Mouse (Mus musculus) embryonic stem cell, embryonic (primary cell): ENCODE data around the gene Naga.

Experiments used
- CTCF ChIA-PET, 4 experiments: fragments of 300-600 bp in 2 of 4; fragments of 350-600 bp in 2 of 4; sonication (Branson Sonifier 250); formaldehyde crosslinking; loops; one replicate each; lab custom pipeline; 2022; ENCODE audit warnings: inconsistent platforms in 2 of 4; lab: Charles Lee
- POLR2A ChIA-PET, 4 experiments: fragments of 300-600 bp in 2 of 4; fragments of 350-600 bp in 2 of 4; sonication (Branson Sonifier 250); formaldehyde crosslinking; loops; one replicate each; lab custom pipeline; 2022; ENCODE audit warnings: antibody characterized with exemption in 4 of 4, inconsistent platforms in 1 of 4; lab: Charles Lee

Naga gene

GRCm38 (mm10) chr15:82346580-82347302, 8.0 kb upstream of the Naga start:
- ChIA-PET CTCF (interaction anchor here in 2 of 4 experiments (0.7 to 2.3 kb wide), 6 partner anchors 8 to 739 kb away, joined by 3 to 16 read pairs (median 4); partner anchors contain the start of gene Ndufa6 (in 1 of the 2)), POLR2A (interaction anchor here in 3 of 4 experiments (0.6 to 6.4 kb wide), 34 partner anchors 7 to 803 kb away, joined by 3 to 34 read pairs (median 5); partner anchors contain the start of genes Ndufa6 (in 3 of the 3), Srebf2 (in 3 of the 3), Naga (in 2 of the 3) and Pheta2 (in 2 of the 3))

GRCm38 (mm10) chr15:82345820-82346470, 7.2 kb upstream of the Naga start:
- POLR2A ChIA-PET = interaction anchor here (0.5 to 6.4 kb wide), 35 partner anchors 8 to 906 kb away, joined by 3 to 34 read pairs (median 5); partner anchors contain the start of genes Ndufa6 (in 3 of the 4), Srebf2 (in 3 of the 4), Poldip3 (in 2 of the 4) and Wbp2nl (in 2 of the 4)
- CTCF ChIA-PET = interaction anchor here in 3 of 4 experiments (0.5 to 2.3 kb wide), 7 partner anchors 9 to 740 kb away, joined by 3 to 16 read pairs (median 4); partner anchors contain the start of gene Ndufa6 (in 1 of the 3)

GRCm38 (mm10) chr15:82344971-82345370, 6.2 kb upstream of the Naga start:
- ChIA-PET POLR2A (interaction anchor here in 3 of 4 experiments (0.6 to 5.1 kb wide), 12 partner anchors 9 to 98 kb away, joined by 3 to 34 read pairs (median 10); partner anchors contain the start of genes Ndufa6 (in 2 of the 3), Sept3 (in 1 of the 3) and Wbp2nl (in 1 of the 3)), CTCF (interaction anchor here in 1 of 4 experiments (2.0 to 2.3 kb wide), 2 partner anchors 10 to 741 kb away, joined by 5 to 16 read pairs; partner anchors contain the start of gene Ndufa6)

- CTCF ChIA-PET = interaction anchor here in 1 of 4 experiments (0.5 kb wide), 1 partner anchor 743 kb away, joined by 19 read pairs; no protein-coding TSS in a partner anchor
- POLR2A ChIA-PET = interaction anchor here in 3 of 4 experiments (0.7 to 5.1 kb wide), 9 partner anchors 10 to 278 kb away, joined by 3 to 34 read pairs (median 3); partner anchors contain the start of genes Ndufa6 (in 3 of the 3) and Wbp2nl (in 1 of the 3)
Measured at GRCm38 (mm10) chr15:82343368-82344287, 4.9 kb upstream of the Naga start.

GRCm38 (mm10) chr15:82342543-82342935, 3.8 kb upstream of the Naga start:
- ChIA-PET CTCF (interaction anchor here in 1 of 4 experiments (0.5 kb wide), 1 partner anchor 744 kb away, joined by 19 read pairs; no protein-coding TSS in a partner anchor), POLR2A (interaction anchor here in 3 of 4 experiments (0.6 to 5.1 kb wide), 5 partner anchors 11 to 372 kb away, joined by 3 to 34 read pairs (median 3); partner anchors contain the start of genes Ndufa6 (in 3 of the 3) and Wbp2nl (in 1 of the 3))

- CTCF ChIA-PET = no interaction called here
- POLR2A ChIA-PET = interaction anchor here in 2 of 4 experiments (1.1 to 5.0 kb wide), 2 partner anchors 12 to 43 kb away, joined by 3 to 34 read pairs; partner anchors contain the start of genes Ndufa6 (in 1 of the 2) and Wbp2nl (in 1 of the 2)
Measured at GRCm38 (mm10) chr15:82341675-82342542, 3.2 kb upstream of the Naga start.

GRCm38 (mm10) chr15:82341036-82341501, 2.3 kb upstream of the Naga start:
- CTCF ChIA-PET = interaction anchor here in 1 of 4 experiments (0.7 kb wide), 1 partner anchor 1003 kb away, joined by 3 read pairs; no protein-coding TSS in a partner anchor
- POLR2A ChIA-PET = interaction anchor here in 2 of 4 experiments (1.7 to 3.5 kb wide), 3 partner anchors 13 to 20 kb away, joined by 7 to 24 read pairs (median 19); partner anchors contain the start of gene Ndufa6 (in 1 of the 2)

GRCm38 (mm10) chr15:82340414-82341035, 1.8 kb upstream of the Naga start:
- CTCF ChIA-PET = interaction anchor here in 2 of 4 experiments (0.7 to 2.9 kb wide), 3 partner anchors 14 to 1004 kb away, joined by 3 to 16 read pairs (median 5); partner anchors contain the start of gene Ndufa6 (in 1 of the 2)
- POLR2A ChIA-PET = interaction anchor here in 3 of 4 experiments (0.9 to 3.5 kb wide), 7 partner anchors 11 to 699 kb away, joined by 3 to 43 read pairs (median 7); partner anchors contain the start of gene Ndufa6 (in 3 of the 3)

GRCm38 (mm10) chr15:82339634-82340254, 1.0 kb upstream of the Naga start:
- CTCF ChIA-PET = interaction anchor here in 2 of 4 experiments (0.9 to 2.9 kb wide), 3 partner anchors 14 to 69 kb away, joined by 5 to 16 read pairs (median 5); partner anchors contain the start of gene Ndufa6 (in 2 of the 2)
- POLR2A ChIA-PET = interaction anchor here in 3 of 4 experiments (0.6 to 3.5 kb wide), 23 partner anchors 9 to 951 kb away, joined by 3 to 43 read pairs (median 6); partner anchors contain the start of genes Ndufa6 (in 3 of the 3) and Poldip3 (in 2 of the 3)

- ChIA-PET CTCF (interaction anchor here in 3 of 4 experiments (0.6 to 2.9 kb wide), 6 partner anchors 14 to 720 kb away, joined by 3 to 16 read pairs (median 4); partner anchors contain the start of gene Ndufa6 (in 2 of the 3)), POLR2A (interaction anchor here in 3 of 4 experiments (0.6 to 3.5 kb wide), 41 partner anchors 8 to 952 kb away, joined by 3 to 43 read pairs (median 5); partner anchors contain the start of genes Ndufa6 (in 3 of the 3), Poldip3 (in 2 of the 3), 1500009C09Rik (in 1 of the 3) and Polr3h (in 1 of the 3))
Measured at GRCm38 (mm10) chr15:82339150-82339549, 425 bp upstream of the Naga start.

GRCm38 (mm10) chr15:82337875-82338274, 850 bp downstream of the Naga start:
- ChIA-PET POLR2A (interaction anchor here (0.6 to 3.5 kb wide), 39 partner anchors 9 to 944 kb away, joined by 3 to 43 read pairs (median 5); partner anchors contain the start of genes Poldip3 (in 2 of the 4), Srebf2 (in 2 of the 4), Wbp2nl (in 2 of the 4) and 1500009C09Rik (in 1 of the 4)), CTCF (interaction anchor here in 2 of 4 experiments (0.5 to 2.9 kb wide), 6 partner anchors 16 to 718 kb away, joined by 3 to 16 read pairs (median 4); partner anchors contain the start of genes 1500009C09Rik (in 1 of the 2), Cyp2d22 (in 1 of the 2) and Ndufa6 (in 1 of the 2))

- CTCF ChIA-PET = no interaction called here
- POLR2A ChIA-PET = interaction anchor here in 2 of 4 experiments (0.6 to 2.9 kb wide), 5 partner anchors 9 to 63 kb away, joined by 3 to 34 read pairs (median 8); no protein-coding TSS in a partner anchor
Measured at GRCm38 (mm10) chr15:82336629-82337028, 2.1 kb downstream of the Naga start.

- CTCF ChIA-PET = interaction anchor here in 3 of 4 experiments (0.5 to 1.2 kb wide), 4 partner anchors 11 to 751 kb away, joined by 3 to 5 read pairs (median 3); partner anchors contain the start of gene 4930407I10Rik (in 1 of the 3)
- POLR2A ChIA-PET = interaction anchor here in 3 of 4 experiments (0.7 to 1.9 kb wide), 5 partner anchors 9 to 81 kb away, joined by 3 to 9 read pairs (median 3); no protein-coding TSS in a partner anchor
Measured at GRCm38 (mm10) chr15:82335194-82335593, 3.5 kb downstream of the Naga start.
